Mouse (Mus musculus) lung, postnatal 36 days (tissue): ENCODE measurements at regions not wholly inside any gene's neighbourhood (a gene's known extent, or its start where the extent isn't known, plus 50 kb on each side); places are given as distances from the start of the nearest gene placed in this dataset.

Experiments used
- DNase-seq: peaks from one replicate; pipeline ENCODE4 v3.0.0; 2022; ENCODE audit warnings: mixed read lengths

- DNase-seq, result peak; percentile 3
These were observed 978.1 kb downstream of the Gm10330 start for GRCm38 (mm10) chr12:22802011-22802410.
